Mouse (Mus musculus): ENCODE measurements around the gene Hist1h1d. TPM values are rescaled to one million over a fixed set of nuclear protein-coding genes. Genes with fewer than 3 reads are reported as not detected.

The Hist1h1d gene
- 0.21 and 0.27 TPM in 2 replicates for polyA plus RNA-seq (2012; rRNA removed)

DNA sequence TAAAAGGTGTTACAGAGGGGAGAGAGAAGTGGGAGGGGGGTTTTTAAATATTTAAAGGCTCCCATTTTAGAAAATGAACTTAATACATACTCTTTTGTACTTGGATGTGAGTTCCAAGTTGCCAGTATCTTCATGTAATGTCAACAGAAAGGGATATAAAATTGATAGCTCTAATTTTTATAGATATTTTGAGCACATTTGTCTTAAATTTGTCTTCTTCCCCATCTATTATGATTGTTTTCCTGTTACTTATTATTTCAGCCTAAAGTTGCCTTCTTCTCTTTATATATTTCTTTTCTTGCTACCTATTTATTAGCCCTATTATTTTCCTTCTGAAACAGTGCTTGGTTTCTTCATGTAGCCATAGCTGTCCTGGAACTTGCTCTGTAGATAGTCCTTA, at the start of gene Hist1h1d:
Hist1h1d (plus strand) TSS at position 301 of the 400 bp plus-strand sequence.

DNA sequence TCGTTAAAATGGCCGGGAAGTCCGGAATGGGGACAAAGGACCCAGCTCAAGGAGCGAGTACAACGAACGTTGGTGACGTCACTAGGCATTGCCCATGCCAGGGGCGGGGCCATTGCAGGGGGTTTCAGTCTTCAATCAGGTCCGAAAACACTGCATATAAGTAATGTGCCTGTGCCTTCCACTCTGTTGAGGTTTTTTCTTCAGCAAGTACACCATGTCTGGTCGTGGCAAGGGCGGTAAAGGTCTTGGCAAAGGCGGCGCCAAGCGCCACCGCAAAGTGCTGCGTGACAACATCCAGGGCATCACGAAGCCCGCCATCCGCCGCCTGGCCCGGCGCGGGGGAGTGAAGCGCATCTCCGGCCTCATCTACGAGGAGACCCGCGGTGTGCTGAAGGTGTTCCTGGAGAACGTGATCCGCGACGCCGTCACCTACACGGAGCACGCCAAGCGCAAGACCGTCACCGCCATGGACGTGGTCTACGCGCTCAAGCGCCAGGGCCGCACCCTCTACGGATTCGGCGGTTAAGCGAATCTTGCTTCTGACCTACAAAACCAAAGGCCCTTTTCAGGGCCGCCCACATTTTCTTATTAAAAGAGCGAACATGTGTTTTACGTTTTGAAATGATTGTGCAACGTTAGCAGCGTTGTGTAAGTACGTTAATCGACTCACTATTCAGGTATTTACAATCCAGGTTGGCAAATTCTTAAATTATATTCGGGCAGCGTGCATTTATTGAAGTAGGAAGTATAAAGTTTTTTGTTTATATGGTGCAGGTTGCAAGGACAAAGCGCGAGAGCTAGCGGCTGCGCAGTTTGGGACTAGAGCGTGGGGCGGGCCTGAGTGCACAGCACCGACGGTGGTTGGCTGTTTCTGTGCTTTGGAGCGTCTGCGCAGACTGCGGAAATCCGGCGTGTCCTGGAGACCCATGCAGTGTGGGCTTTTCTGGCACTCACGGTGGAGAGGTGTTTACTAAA, 21.9 kb upstream of the Hist1h1d start, which contains the start of gene Hist1h4h:
Hist1h4h (plus strand) TSS at position 150 of the 975 bp plus-strand sequence.

DNA sequence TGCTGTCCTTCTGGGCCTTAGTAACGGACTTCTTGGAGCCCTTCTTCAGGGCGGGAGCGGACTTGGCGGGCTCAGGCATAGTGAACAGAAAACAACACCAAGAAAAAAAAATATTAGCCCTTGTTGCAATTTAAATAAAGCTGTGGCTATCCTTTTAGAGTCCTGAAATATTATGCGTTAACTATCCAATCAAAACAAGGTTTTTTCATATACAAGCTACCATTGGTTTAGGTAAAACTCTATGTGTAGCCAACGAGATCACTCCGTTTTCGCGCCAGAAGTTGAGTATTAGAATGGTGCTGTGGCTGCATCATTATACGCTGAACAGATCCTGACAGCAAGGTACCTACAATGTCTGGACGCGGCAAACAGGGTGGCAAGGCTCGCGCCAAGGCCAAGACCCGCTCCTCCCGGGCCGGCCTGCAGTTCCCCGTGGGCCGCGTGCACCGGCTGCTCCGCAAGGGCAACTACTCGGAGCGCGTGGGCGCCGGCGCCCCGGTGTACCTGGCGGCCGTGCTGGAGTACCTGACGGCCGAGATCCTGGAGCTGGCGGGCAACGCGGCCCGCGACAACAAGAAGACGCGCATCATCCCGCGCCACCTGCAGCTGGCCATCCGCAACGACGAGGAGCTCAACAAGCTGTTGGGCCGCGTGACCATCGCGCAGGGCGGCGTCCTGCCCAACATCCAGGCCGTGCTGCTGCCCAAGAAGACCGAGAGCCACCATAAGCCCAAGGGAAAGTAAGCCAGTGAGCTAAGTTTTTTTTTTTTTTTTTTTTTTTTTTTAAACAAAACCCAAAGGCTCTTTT, 19.3 kb upstream of the Hist1h1d start, which contains the start of gene Hist1h2af:
Hist1h2af (plus strand) TSS at position 347 of the 808 bp plus-strand sequence.

DNA sequence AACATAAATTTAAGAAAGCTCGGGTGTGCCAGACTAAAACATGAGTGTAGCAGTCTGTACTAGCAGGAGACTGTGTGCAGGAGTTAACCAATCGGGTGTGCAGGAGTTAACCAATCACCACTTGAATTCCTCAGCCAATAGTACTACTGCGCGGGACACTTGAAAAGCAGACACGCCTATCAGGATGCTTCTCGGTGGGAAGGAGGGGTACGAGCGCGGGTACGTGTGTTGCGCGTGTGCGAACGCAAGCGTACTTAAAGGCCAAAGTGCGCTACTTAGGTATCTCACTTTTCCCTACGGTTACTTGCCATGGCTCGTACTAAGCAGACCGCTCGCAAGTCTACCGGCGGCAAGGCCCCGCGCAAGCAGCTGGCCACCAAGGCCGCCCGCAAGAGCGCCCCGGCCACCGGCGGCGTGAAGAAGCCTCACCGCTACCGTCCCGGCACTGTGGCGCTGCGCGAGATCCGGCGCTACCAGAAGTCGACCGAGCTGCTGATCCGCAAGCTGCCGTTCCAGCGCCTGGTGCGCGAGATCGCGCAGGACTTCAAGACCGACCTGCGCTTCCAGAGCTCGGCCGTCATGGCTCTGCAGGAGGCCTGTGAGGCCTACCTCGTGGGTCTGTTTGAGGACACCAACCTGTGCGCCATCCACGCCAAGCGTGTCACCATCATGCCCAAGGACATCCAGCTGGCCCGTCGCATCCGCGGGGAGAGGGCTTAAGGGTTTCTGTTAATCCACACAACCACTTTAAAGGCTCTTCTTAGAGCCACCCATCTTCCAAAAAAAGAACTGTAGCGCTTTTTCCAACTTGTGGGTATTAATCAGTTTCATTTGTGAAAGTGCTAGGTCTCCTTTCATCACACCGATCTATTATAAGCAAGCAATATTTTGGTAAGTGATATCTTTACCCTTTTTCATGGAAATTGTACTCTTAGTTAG, 17.7 kb upstream of the Hist1h1d start, which contains the start of gene Hist1h3g:
Hist1h3g (plus strand) TSS at position 286 of the 939 bp plus-strand sequence.

DNA sequence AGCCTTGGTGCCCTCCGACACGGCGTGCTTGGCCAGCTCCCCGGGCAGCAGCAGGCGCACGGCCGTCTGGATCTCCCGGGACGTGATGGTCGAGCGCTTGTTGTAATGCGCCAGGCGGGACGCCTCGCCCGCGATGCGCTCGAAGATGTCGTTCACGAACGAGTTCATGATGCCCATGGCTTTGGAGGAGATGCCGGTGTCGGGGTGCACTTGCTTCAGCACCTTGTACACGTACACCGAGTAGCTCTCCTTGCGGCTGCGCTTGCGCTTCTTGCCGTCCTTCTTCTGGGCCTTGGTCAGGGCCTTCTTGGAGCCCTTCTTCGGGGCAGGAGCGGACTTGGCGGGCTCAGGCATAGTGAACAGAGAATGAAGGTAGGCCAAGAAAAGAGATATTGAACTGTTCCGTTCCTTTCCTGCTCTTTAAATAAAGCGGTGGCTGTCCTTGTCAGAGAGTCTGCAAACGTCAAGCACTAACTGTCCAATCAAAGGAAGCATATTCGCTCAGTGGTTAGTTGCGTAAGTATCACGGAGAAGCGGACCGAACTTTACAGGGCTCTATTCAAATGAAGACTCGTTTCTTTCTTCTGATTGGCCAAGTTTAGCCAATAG, 10.0 kb upstream of the Hist1h1d start, which contains the start of gene Hist1h2bh:
Hist1h2bh (minus strand) TSS at position 394 of the 609 bp plus-strand sequence.

DNA sequence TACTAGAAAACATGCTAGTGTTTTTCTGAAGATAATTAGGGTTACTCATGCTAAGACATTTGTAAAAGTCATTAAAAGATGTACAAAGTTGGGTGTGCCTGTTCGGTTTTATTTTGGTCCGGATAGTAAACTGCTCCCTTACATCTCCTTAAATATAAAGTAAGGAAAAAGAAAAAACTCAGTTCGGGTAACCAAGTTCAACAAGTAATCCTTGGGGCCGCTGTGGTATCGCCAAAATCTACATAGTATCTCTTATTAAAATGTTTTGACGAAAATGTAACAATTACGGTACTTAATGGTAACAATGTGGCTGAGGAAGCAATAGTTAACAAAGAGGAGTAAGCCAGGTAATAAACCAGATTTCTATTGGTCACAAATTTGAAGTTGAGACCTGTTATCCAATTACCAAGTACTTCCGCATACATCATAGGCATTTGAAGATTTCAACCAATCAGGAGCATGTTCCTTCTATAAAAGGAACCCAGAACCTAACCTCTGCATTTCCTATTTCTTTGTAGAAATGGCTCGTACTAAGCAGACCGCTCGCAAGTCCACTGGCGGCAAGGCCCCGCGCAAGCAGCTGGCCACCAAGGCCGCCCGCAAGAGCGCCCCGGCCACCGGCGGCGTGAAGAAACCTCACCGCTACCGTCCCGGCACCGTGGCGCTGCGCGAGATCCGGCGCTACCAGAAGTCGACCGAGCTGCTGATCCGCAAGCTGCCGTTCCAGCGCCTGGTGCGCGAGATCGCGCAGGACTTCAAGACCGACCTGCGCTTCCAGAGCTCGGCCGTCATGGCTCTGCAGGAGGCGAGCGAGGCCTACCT, 8.9 kb upstream of the Hist1h1d start, which contains the start of gene Hist1h3f:
Hist1h3f (plus strand) TSS at position 88 of the 822 bp plus-strand sequence.

DNA sequence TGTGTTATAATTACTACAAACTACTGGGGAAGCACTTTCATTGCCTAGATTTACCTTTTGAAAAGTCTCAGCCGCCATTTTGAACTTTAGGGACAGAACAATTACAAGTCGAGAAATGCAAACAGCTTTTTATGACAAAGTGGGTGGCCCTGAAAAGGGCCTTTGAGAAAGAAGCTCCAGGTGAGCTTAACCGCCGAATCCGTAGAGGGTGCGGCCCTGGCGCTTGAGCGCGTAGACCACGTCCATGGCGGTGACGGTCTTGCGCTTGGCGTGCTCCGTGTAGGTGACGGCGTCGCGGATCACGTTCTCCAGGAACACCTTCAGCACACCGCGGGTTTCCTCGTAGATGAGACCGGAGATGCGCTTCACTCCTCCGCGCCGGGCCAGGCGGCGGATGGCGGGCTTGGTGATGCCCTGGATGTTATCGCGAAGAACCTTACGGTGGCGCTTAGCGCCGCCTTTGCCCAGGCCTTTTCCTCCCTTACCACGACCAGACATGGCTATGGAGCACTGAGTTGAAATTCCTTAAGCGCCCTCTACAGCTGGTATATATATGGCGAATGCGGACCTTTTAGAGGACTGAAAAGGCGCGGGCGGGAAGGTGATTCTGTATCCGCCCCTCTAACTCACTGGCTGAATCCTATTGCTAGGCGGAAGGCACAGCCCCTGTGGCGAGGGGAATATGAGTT, 1.8 kb upstream of the Hist1h1d start, which contains the start of gene Hist1h4f:
Hist1h4f (minus strand) TSS at position 503 of the 689 bp plus-strand sequence.

DNA sequence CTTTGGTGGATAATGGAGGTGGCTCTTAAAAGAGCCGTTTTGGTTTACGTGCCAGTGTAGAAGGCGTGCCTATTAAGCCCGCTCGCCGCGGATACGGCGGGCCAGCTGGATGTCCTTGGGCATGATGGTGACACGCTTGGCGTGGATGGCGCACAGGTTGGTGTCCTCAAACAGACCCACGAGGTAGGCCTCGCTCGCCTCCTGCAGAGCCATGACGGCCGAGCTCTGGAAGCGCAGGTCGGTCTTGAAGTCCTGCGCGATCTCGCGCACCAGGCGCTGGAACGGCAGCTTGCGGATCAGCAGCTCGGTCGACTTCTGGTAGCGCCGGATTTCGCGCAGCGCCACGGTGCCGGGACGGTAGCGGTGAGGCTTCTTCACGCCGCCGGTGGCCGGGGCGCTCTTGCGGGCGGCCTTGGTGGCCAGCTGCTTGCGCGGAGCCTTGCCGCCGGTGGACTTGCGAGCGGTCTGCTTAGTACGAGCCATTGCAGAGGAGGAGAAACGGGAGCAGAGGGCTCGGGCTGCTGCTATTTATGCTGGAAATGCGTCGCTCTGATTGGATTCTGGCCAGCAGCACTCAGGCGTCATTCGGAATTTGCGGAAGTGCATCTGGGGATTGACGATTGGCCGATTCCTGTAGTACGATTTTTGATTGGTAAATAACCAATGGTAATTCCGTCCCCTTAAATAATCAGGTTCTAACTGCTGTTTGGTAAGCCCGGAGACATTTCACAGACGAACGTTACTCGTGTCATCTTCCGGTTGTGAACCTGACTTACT, 9.0 kb downstream of the Hist1h1d start, which contains the start of gene Hist1h3e:
Hist1h3e (minus strand) TSS at position 487 of the 777 bp plus-strand sequence.

DNA sequence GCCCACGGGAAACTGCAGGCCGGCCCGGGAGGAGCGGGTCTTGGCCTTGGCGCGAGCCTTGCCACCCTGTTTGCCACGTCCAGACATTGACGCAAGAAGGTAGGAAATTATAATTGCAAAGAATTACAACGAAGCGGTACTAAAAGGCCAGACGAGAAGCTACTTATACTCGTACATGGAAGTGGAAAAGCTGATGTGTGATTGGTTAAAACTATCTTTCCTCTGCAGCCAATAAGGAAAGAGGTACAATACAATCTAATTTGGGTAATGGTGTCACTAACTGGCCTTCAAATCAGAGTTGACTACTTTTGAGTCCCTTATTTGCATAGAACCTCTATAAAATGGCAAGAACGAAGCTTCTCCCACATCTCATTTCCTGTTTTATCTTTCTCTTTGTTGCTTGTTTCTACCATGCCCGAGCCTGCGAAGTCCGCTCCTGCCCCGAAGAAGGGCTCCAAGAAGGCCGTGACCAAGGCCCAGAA, 18.0 kb downstream of the Hist1h1d start, which contains the start of the genes Hist1h2ae and Hist1h2bg:
Hist1h2ae (minus strand) TSS at position 199 of the 482 bp plus-strand sequence.
Hist1h2bg (plus strand) TSS at position 375 of the 482 bp plus-strand sequence.

DNA sequence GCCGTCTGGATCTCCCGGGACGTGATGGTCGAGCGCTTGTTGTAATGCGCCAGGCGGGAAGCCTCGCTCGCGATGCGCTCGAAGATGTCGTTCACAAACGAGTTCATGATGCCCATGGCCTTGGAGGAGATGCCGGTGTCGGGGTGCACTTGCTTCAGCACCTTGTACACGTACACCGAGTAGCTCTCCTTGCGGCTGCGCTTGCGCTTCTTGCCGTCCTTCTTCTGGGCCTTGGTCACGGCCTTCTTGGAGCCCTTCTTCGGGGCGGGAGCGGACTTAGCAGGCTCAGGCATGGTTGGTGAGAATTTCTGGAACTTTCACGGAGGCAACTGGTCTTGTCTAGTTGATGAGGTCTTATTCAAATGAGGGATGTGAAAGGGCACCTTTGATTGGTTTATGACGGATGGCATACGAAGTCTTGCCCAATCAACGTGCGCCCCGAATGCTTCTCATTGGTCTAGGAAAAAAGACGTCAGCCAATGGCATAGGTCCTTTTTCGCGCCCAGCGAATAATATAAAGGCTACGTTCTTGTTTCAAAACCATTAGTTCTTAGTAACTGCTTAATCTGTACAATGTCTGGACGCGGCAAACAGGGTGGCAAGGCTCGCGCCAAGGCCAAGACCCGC, 20.9 kb downstream of the Hist1h1d start, which contains the start of the genes Hist1h2bf and Hist1h2ad:
Hist1h2bf (minus strand) TSS at position 299 of the 627 bp plus-strand sequence.
Hist1h2ad (plus strand) TSS at position 484 of the 627 bp plus-strand sequence.

DNA sequence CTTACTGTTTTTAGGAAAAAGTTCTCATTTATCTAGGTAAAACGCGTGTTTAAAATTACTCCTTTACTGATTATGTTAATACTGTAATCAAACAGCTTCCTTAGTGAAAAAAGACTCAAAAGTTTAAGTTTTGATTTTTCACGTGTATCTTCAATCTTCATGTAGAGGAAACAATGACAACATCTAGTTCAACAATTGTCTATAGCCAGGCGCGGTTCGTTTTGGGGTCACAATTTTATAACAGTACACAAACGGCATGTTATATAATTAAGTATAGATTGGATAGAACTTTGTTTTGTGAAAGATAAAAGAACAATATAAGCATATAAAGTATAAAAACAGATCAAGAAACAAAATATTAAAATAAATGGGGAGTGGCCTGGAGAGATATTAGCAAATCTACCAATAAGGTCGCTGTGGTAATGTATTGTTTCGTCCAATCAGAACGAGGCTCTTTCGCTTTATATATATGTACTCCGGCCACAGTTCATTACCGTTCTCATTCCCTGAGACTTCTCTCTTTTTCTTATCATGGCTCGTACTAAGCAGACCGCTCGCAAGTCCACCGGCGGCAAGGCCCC, 22.3 kb downstream of the Hist1h1d start, which contains the start of gene Hist1h3d:
Hist1h3d (plus strand) TSS at position 493 of the 581 bp plus-strand sequence.

DNA sequence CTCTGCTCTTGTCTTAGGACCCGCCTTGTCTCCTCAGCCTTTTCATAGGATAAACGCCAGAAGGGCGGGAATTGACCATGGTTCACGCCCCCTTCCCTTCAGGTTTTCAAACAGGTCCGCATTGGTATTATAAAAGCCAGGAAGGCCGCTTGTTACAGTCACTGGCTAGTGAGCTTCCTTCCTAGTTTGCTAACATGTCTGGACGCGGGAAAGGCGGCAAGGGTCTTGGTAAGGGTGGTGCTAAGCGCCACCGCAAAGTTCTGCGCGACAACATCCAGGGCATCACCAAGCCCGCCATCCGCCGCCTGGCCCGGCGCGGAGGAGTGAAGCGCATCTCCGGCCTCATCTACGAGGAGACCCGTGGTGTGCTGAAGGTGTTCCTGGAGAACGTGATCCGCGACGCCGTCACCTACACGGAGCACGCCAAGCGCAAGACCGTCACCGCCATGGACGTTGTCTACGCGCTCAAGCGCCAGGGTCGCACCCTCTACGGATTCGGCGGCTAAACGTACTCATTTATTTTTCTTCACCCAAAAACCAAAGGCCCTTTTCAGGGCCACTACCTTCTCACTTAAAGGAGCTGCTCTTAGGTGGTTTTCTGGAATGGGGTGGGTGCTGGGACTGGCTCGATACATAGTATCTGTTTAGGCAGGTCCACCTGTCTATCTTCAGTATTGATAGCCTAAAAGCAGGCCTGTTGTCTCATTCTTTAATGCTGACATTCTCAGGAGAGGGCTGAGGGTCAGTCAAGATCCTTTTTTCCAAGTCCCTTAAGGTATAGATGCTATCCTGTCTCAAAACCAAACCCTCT, 28.6 kb downstream of the Hist1h1d start, which contains the start of gene Hist1h4d:
Hist1h4d (plus strand) TSS at position 191 of the 811 bp plus-strand sequence.

